Mouse (Mus musculus): ENCODE data around the gene Slc25a33. TPM values are rescaled to one million over a fixed set of nuclear protein-coding genes. Genes with fewer than 3 reads are reported as not detected.
"Not testable (repeated sequence)": the region's sequence is repeated elsewhere in the genome, so short reads cannot be mapped to it uniquely, and the experiment has no call there.

The Slc25a33 gene
- polyA plus RNA-seq, 1 experiment, result 7.2 TPM

DNA sequence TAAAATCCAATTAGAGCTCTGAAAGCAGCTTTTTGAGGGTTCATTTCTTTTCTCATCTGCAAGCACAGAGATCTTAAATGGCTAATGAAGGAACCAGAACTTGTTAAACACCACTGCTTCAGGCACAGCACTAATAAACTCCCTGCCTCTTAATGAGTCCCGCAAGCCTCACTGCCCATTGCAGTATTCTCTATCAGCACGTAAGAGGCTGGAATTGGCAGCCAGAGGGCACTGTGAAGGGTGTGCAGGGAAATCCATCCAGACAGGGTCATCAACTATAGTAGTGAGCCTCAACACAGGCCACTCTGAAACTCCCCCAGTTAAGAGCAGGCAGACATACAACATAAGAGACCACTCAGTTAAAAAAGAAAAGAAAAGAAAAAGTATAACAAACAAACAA is 1.7 kb downstream of the Slc25a33 start:
- 0 out of 2 replicates have a peak, but pooled peaks cover 2% of the 10 kb centered on the region for H3K27me3 ChIP-seq (ENCODE audit: control insufficient read depth, insufficient read depth, low read length)
- WGBS, result 80% methylated on average over 2 of the region's 2 CpGs
- no peak overlapping the region for H3K27ac ChIP-seq (ENCODE audit: control insufficient read depth, insufficient read depth, low read length)
- no peaks in the 10 kb centered on the region for H3K36me3 ChIP-seq (ENCODE audit: control insufficient read depth, insufficient read depth, low read length)
- TF ChIP-seq CTCF (IDR thresholded peaks at IDR 0.05; ENCODE audit: borderline replicate concordance, control insufficient read depth, extremely low read depth, insufficient read depth, low read length, poor library complexity) (no peak), POLR2A (IDR thresholded peaks at IDR 0.05; ENCODE audit: control insufficient read depth, extremely low read depth, insufficient read depth, low read length, poor library complexity) (no peak)
- no peak for DNase-seq
- peaks cover 4% of the 10 kb centered on the region for H3K4me1 ChIP-seq (replicated peaks; ENCODE audit: control insufficient read depth, insufficient read depth, low read length)
- H3K4me3 ChIP-seq (ENCODE audit: control insufficient read depth, insufficient read depth, low read length), result no peak overlapping the region

DNA sequence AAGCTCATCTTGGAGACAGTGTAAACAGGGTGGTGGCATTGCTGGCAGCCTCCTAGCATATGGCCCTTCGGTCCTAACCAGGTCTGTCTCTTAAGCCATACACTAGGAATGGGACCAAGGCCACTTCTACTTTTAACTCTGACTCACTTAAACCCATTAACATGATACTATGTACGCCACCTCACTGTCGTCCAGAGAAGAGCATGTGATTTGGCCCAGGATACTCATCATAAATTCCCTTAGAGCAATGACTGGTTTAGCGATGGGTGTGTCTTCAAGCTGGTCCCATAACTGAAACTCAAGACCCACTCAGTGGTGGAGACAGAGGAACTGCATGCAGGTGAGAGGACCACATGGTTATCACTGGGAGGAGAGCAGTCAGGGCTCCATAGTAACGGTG is 8.9 kb downstream of the Slc25a33 start:
- no peak for DNase-seq
- Histone ChIP-seq H3K4me3 (ENCODE audit: control insufficient read depth, insufficient read depth, low read length) (no peak overlapping the region), H3K4me1 (replicated peaks; ENCODE audit: control insufficient read depth, insufficient read depth, low read length) (no peaks in the 10 kb centered on the region), H3K27ac (ENCODE audit: control insufficient read depth, insufficient read depth, low read length) (no peak overlapping the region), H3K36me3 (ENCODE audit: control insufficient read depth, insufficient read depth, low read length) (no peaks in the 10 kb centered on the region), H3K27me3 (ENCODE audit: control insufficient read depth, insufficient read depth, low read length) (no peaks in the 10 kb centered on the region)
- TF ChIP-seq CTCF (IDR thresholded peaks at IDR 0.05; ENCODE audit: borderline replicate concordance, control insufficient read depth, extremely low read depth, insufficient read depth, low read length, poor library complexity) (no peak), POLR2A (IDR thresholded peaks at IDR 0.05; ENCODE audit: control insufficient read depth, extremely low read depth, insufficient read depth, low read length, poor library complexity) (no peak)
- 91% methylated on average over 5 of the region's 5 CpGs for WGBS

- H3K36me3 ChIP-seq (ENCODE audit: control insufficient read depth, insufficient read depth, low read length), result no peaks in the 10 kb centered on the region
- WGBS, result 86% methylated on average over 2 of the region's 2 CpGs
- no peak overlapping the region for H3K4me3 ChIP-seq (ENCODE audit: control insufficient read depth, insufficient read depth, low read length)
Observed at GRCm38 (mm10) chr4:149763335-149763734, 10.7 kb downstream of the Slc25a33 start.

GRCm38 (mm10) chr4:149759517-149759916 is 14.6 kb downstream of the Slc25a33 start:
- no peaks in the 10 kb centered on the region for H3K36me3 ChIP-seq (ENCODE audit: control insufficient read depth, insufficient read depth, low read length)
- H3K27ac ChIP-seq (ENCODE audit: control insufficient read depth, insufficient read depth, low read length), result no peak overlapping the region
- no peak overlapping the region for H3K4me3 ChIP-seq (ENCODE audit: control insufficient read depth, insufficient read depth, low read length)
- 86% methylated on average over 5 of the region's 5 CpGs for WGBS
- DNase-seq, result no peak
- TF ChIP-seq POLR2A (IDR thresholded peaks at IDR 0.05; ENCODE audit: control insufficient read depth, extremely low read depth, insufficient read depth, low read length, poor library complexity) (no peak), CTCF (IDR thresholded peaks at IDR 0.05; ENCODE audit: borderline replicate concordance, control insufficient read depth, extremely low read depth, insufficient read depth, low read length, poor library complexity) (no peak)
- no peaks in the 10 kb centered on the region for H3K4me1 ChIP-seq (replicated peaks; ENCODE audit: control insufficient read depth, insufficient read depth, low read length)
- no peaks in the 10 kb centered on the region for H3K27me3 ChIP-seq (ENCODE audit: control insufficient read depth, insufficient read depth, low read length)

More at GRCm38 (mm10) chr4:149763335-149763734, 10.7 kb downstream of the Slc25a33 start:
- DNase-seq, result no peak
- no peak for TF ChIP-seq CTCF (IDR thresholded peaks at IDR 0.05; ENCODE audit: borderline replicate concordance, control insufficient read depth, extremely low read depth, insufficient read depth, low read length, poor library complexity)
- TF ChIP-seq POLR2A (IDR thresholded peaks at IDR 0.05; ENCODE audit: control insufficient read depth, extremely low read depth, insufficient read depth, low read length, poor library complexity), result no peak
- no peaks in the 10 kb centered on the region for H3K27me3 ChIP-seq (ENCODE audit: control insufficient read depth, insufficient read depth, low read length)
- H3K4me1 ChIP-seq (replicated peaks; ENCODE audit: control insufficient read depth, insufficient read depth, low read length), result no peaks in the 10 kb centered on the region
- no peak overlapping the region for H3K27ac ChIP-seq (ENCODE audit: control insufficient read depth, insufficient read depth, low read length)

DNA sequence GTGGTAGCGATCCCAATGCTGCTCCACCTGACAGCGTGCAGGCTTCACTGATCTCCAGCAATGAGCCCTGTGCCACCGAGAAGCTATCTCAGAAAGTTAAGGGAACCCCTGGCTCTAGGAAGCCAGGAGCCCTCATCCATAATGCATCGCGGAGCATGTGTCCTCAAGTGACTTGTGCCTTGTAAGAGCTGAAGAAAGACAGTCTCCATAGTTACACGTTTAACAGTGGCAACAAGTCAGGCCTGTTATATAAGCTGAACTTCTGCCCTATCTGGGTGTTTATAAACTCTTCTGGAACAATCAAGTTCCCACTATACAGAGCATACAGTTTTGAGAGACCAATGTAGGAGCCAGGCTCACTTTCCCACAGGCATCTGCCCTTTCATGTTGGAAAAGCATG is 15.7 kb downstream of the Slc25a33 start:
- Histone ChIP-seq H3K27ac (ENCODE audit: control insufficient read depth, insufficient read depth, low read length) (no peak overlapping the region), H3K4me1 (replicated peaks; ENCODE audit: control insufficient read depth, insufficient read depth, low read length) (no peaks in the 10 kb centered on the region), H3K36me3 (ENCODE audit: control insufficient read depth, insufficient read depth, low read length) (no peaks in the 10 kb centered on the region), H3K27me3 (ENCODE audit: control insufficient read depth, insufficient read depth, low read length) (no peaks in the 10 kb centered on the region), H3K4me3 (ENCODE audit: control insufficient read depth, insufficient read depth, low read length) (no peak overlapping the region)
- DNase-seq, result no peak
- TF ChIP-seq CTCF (IDR thresholded peaks at IDR 0.05; ENCODE audit: borderline replicate concordance, control insufficient read depth, extremely low read depth, insufficient read depth, low read length, poor library complexity) (no peak), POLR2A (IDR thresholded peaks at IDR 0.05; ENCODE audit: control insufficient read depth, extremely low read depth, insufficient read depth, low read length, poor library complexity) (no peak)
- 92% methylated on average over 6 of the region's 6 CpGs for WGBS

DNA sequence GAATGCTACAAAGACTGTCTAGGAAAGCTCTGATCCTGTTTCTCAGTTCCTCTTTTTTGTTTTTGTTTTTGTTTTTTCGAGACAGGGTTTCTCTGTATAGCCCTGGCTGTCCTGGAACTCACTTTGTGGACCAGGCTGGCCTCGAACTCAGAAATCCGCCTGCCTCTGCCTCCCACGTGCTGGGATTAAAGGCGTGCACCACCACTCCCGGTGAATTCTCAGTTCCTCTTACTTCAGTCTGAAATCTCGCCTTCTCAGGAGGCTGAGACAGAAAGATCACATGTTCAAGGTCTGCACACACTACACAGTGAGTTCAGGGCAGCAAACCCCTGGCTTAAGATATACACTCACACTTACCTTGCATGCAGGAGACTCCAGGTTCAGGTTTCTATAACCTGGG is 17.5 kb downstream of the Slc25a33 start:
- WGBS, result 84% methylated on average over 7 of the region's 7 CpGs

DNA sequence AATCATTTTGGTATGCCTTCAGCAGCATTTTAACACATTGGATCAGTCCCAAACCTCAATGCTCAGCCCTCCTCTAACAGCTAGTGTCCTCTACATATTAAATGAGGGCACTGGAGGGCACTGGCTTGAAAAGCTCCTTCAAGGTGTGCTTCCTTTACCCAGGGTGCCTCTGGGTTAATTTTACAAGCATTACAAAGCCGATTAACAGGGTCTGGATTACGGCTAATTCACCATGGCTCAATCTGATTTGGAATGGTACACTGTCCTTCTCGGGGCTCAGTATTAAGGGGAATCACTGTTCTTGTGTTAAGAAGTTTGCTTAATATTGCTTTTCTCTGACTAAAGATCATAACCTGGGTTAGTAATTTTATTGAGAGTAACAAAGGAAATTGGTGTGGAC is 21.2 kb downstream of the Slc25a33 start:
- DNase-seq, result no peak
- Histone ChIP-seq H3K27me3 (ENCODE audit: control insufficient read depth, insufficient read depth, low read length) (no peaks in the 10 kb centered on the region), H3K4me1 (replicated peaks; ENCODE audit: control insufficient read depth, insufficient read depth, low read length) (no peaks in the 10 kb centered on the region), H3K4me3 (ENCODE audit: control insufficient read depth, insufficient read depth, low read length) (no peak overlapping the region), H3K27ac (ENCODE audit: control insufficient read depth, insufficient read depth, low read length) (no peak overlapping the region), H3K36me3 (ENCODE audit: control insufficient read depth, insufficient read depth, low read length) (no peaks in the 10 kb centered on the region)
- no peak for TF ChIP-seq CTCF (IDR thresholded peaks at IDR 0.05; ENCODE audit: borderline replicate concordance, control insufficient read depth, extremely low read depth, insufficient read depth, low read length, poor library complexity)
- no peak for TF ChIP-seq POLR2A (IDR thresholded peaks at IDR 0.05; ENCODE audit: control insufficient read depth, extremely low read depth, insufficient read depth, low read length, poor library complexity)
- WGBS, result 96% methylated on average over 3 of the region's 3 CpGs

More for the DNA sequence above, 17.5 kb downstream of the Slc25a33 start:
- not testable (repeated sequence) for DNase-seq; H3K27me3 ChIP-seq (ENCODE audit: control insufficient read depth, insufficient read depth, low read length); H3K4me1 ChIP-seq (replicated peaks; ENCODE audit: control insufficient read depth, insufficient read depth, low read length); H3K27ac ChIP-seq (ENCODE audit: control insufficient read depth, insufficient read depth, low read length); H3K36me3 ChIP-seq (ENCODE audit: control insufficient read depth, insufficient read depth, low read length); H3K4me3 ChIP-seq (ENCODE audit: control insufficient read depth, insufficient read depth, low read length)

Data from thymus, adult 2 months (tissue).